ENCODE assay signal across 8 mouse cellular contexts in genomic region chr9:75314517-75315105, GRCm38 (mm10). TPM values are rescaled to one million over a fixed set of nuclear protein-coding genes. Genes with fewer than 3 reads are reported as not detected.
DNase-seq lines count a peak whose midpoint lies in the region; ATAC-seq lines count a peak whose summit lies in the region.

No protein-coding gene starts in this region.

- H3K4me3 ChIP-seq in hindbrain, embryonic 11.5 days (ENCODE audit: low read depth, low read length), result peak overlapping the region; percentile 67

- DNase-seq in adrenal gland, postnatal 25 days, result peak; percentile 20
- no peak for DNase-seq in adrenal gland, adult 18-20 months (ENCODE audit: low spot score in 2 of 2)
- DNase-seq in ovary, postnatal 36 days (ENCODE audit: low spot score), result peak; percentile 10
- no peak for DNase-seq in ovary, postnatal 14 days (ENCODE audit: low spot score)
- no peak for DNase-seq in hindbrain, embryonic 11.5 days (ENCODE audit: low spot score)
- no peak for DNase-seq in layer of hippocampus, postnatal 10 days (ENCODE audit: low spot score in 2 of 2)

- H3K27ac ChIP-seq in hindbrain, embryonic 11.5 days (ENCODE audit: low read depth, low read length), result peak overlapping the region; percentile 24; the same call in 1 of the 2 replicates

- H3K9me3 ChIP-seq in hindbrain, embryonic 11.5 days (ENCODE audit: control insufficient read depth, low read length), result no peaks in the 10 kb centered on the region

- no peaks in the 10 kb centered on the region for H3K27me3 ChIP-seq in hindbrain, embryonic 11.5 days (ENCODE audit: control insufficient read depth, insufficient read depth, low read length)

- 3% methylated on average over 21 of the region's 22 CpGs for WGBS in hindbrain, embryonic 11.5 days

- peak; percentile 30; the same call in 1 of the 2 replicates for ATAC-seq in hindbrain, embryonic 11.5 days (ENCODE audit: low FRiP score)
- peak; percentile 1; the same call in 1 of the 2 replicates for ATAC-seq in megakaryocyte progenitor cell, adult 5-6 weeks (replicated peaks; ENCODE audit: poor library complexity)
- no peak for ATAC-seq in CD4-positive, CD25-positive, alpha-beta regulatory T cell, adult 4 months

- peaks cover 6% of the 10 kb centered on the region for H3K4me1 ChIP-seq in hindbrain, embryonic 11.5 days (replicated peaks; ENCODE audit: control insufficient read depth, insufficient read depth, low read length)

- peak overlapping the region; percentile 58 for H3K4me2 ChIP-seq in hindbrain, embryonic 11.5 days (replicated peaks; ENCODE audit: low read depth, low read length)

- peak overlapping the region; percentile 76 for H3K9ac ChIP-seq in hindbrain, embryonic 11.5 days (ENCODE audit: low read depth, low read length)

- H3K36me3 ChIP-seq in hindbrain, embryonic 11.5 days (ENCODE audit: control insufficient read depth, insufficient read depth, low read length), result no peaks in the 10 kb centered on the region

RNA-seq across cellular contexts. Expression of gene Gnb5, which starts 8.5 kb away (rescaled TPM):
- total RNA-seq in adrenal gland, postnatal 25 days (2021), result 36.7 and 37.3 TPM in 2 replicates
- total RNA-seq in adrenal gland, adult 18-20 months (2021), result 10 to 100 TPM; 46.8 to 66.4 TPM
- polyA plus RNA-seq in hindbrain, embryonic 11.5 days (2014; fragmentation: Nextera tagmentation; extraction: Ambion mirVana), result 34.7 and 34.8 TPM in 2 replicates
- 0.51 and 0.67 TPM in 2 replicates for total RNA-seq in megakaryocyte progenitor cell, adult 5-6 weeks (2015)
- total RNA-seq in megakaryocyte progenitor cell, adult 5-6 weeks (2017), result 1.00 and 2.1 TPM in 2 replicates
- 100 to 1,000 TPM; 105 to 110 TPM for total RNA-seq in layer of hippocampus, postnatal 10 days (2021)
- polyA plus RNA-seq in CD4-positive, CD25-positive, alpha-beta regulatory T cell, adult 4 months (2017; shearing (Covaris generic)), result 10 to 100 TPM in 1 of 2 experiments, 1 to 10 TPM in 1; 9.0 to 11.3 TPM

RNA-seq across cellular contexts. Expression of gene Bcl2l10, which starts 32.9 kb away (rescaled TPM):
- not detected in 2 replicates for total RNA-seq in adrenal gland, postnatal 25 days (2021)
- under 1 TPM in 1 of 2 experiments, not detected in 1; 0.99 TPM for total RNA-seq in adrenal gland, adult 18-20 months (2021)
- polyA plus RNA-seq in hindbrain, embryonic 11.5 days (2014; fragmentation: Nextera tagmentation; extraction: Ambion mirVana), result not detected in 2 replicates
- not detected in 2 replicates for total RNA-seq in megakaryocyte progenitor cell, adult 5-6 weeks (2015)
- total RNA-seq in megakaryocyte progenitor cell, adult 5-6 weeks (2017), result not detected in 2 replicates
- not detected for total RNA-seq in layer of hippocampus, postnatal 10 days (2021)
- under 1 TPM in 1 of 2 experiments, not detected in 1; 0.27 TPM for polyA plus RNA-seq in CD4-positive, CD25-positive, alpha-beta regulatory T cell, adult 4 months (2017; shearing (Covaris generic))

Comparison
In these comparisons a context has a peak if more than half of its experiments do, and no peak if none do; other contexts are left out.
1. DNase-seq: peak in adrenal gland, postnatal 25 days (single experiment) and ovary, postnatal 36 days (single experiment); none in adrenal gland, adult 18-20 months (0 of 2), ovary, postnatal 14 days (single experiment), hindbrain, embryonic 11.5 days (single experiment) and layer of hippocampus, postnatal 10 days (0 of 2).
2. RNA of gene Gnb5, which starts 8.5 kb away (total RNA-seq): 105 to 110 TPM in layer of hippocampus, postnatal 10 days, 46.8 to 66.4 TPM in adrenal gland, adult 18-20 months and 36.7 to 37.3 TPM in adrenal gland, postnatal 25 days; 0.51 to 2.1 TPM in megakaryocyte progenitor cell, adult 5-6 weeks; every median in the first group is over 10 times any median in the second.